Mouse (Mus musculus) large intestine, adult 2 months (tissue): ENCODE results near the gene Cyp2g1. TPM values are rescaled to one million over a fixed set of nuclear protein-coding genes. Genes with fewer than 3 reads are reported as not detected.
"Not testable (repeated sequence)": the region's sequence is repeated elsewhere in the genome, so short reads cannot be mapped to it uniquely, and the experiment has no call there.

Source experiments
- DNase-seq: peaks from one replicate; pipeline ENCODE4 v3.0.0-alpha.2; 2012; ENCODE audit warnings: low read depth, low spot score
- WGBS: fragments of 180-500 bp; shearing (Covaris S2); methylation state at CpG from one replicate; pipeline ENCODE4 v1.1.7; 2018; 5-methylcytosine and 5-hydroxymethylcytosine counted together
- polyA plus RNA-seq: library from polyadenylated mRNA; depleted of rRNA; stranded (reverse); fragments of >200 nt; gene quantifications from 2 replicates; pipeline ENCODE4 v1.2.3, GENCODE M21; 2012; rRNA removed

The Cyp2g1 gene
- polyA plus RNA-seq, result not detected in 2 replicates

- DNase-seq, result no peak
- 87% methylated on average over 2 of the region's 2 CpGs for WGBS
These were observed at the start of gene Cyp2g1 for GRCm38 (mm10) chr7:26808592-26808991. Gene Cyp2g1 (plus strand): TSS chr7:26808892.

DNA sequence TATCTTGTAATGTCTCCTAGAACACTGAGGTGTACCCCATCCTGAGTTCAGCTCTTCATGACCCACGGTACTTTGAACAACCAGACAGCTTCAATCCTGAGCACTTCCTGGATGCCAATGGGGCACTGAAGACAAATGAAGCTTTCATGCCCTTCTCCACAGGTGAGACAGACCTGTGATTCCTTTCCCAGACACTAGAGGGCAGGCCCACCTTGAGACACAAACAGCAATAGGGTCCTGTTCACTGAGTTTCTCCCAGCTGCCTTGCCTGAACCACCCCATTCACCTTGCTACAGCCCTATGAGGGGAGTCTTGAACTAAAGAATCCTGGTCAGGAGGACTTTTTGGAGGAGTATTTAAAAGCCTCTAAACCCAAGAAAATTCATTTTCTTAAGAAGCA lies 41.6 kb upstream of the Cyp2g1 start:
- WGBS, result 23% methylated on average over 1 of the region's 1 CpGs
- no peak for DNase-seq

- DNase-seq, result no peak
- WGBS, result 80% methylated on average over 9 of the region's 9 CpGs
These were observed 38.7 kb upstream of the Cyp2g1 start for GRCm38 (mm10) chr7:26769881-26770470.

- DNase-seq, result peak; percentile 58
- 33% methylated on average over 3 of the region's 3 CpGs for WGBS
These were observed 35.7 kb upstream of the Cyp2g1 start for GRCm38 (mm10) chr7:26772866-26773586.

DNA sequence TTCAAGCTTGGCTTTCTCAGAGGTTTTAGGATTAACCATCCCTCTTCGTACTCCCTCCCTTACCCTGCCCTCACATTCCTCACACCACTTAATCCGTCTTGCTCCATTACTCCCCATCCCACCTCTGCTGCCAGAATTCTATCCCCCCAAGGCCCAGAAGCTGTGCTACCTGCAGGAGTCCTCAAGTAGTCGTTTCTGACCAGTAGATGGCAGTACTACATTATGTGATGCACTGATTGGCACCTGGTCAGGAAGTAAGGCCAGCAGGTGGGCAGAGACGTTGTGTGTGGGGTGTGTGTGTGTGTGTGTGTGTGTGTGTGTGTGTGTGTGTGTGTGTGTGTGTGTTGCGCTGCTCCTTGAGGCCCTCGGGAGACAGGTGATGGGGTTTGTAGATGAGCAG lies 32.8 kb upstream of the Cyp2g1 start:
- 25% methylated on average over 6 of the region's 6 CpGs for WGBS
- no peak for DNase-seq

- no peak for DNase-seq
- WGBS, result 25% methylated on average over 2 of the region's 2 CpGs
These were observed 30.9 kb upstream of the Cyp2g1 start for GRCm38 (mm10) chr7:26777806-26778205.

DNA sequence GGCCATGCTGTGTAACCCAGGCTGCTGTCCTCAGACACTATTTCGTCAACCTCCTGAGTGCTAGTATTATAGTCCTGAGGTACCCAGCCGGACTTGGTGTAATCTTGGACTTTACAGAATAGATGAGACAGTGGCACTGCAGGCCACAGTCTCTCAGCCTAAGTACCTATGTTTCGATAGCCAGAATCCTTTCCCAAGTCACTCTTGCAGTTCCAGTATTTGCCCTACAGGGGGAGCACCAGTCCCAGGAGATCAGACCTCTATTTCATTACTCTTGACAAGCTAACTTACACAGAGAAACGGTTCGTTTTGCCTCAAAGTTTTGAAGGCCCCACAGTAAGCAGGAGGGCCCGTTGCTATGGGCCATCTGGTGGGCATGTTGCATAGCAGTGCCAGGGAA lies 30.2 kb upstream of the Cyp2g1 start:
- WGBS, result 24% methylated on average over 6 of the region's 6 CpGs
- DNase-seq, result peak; percentile 50

- 73% methylated on average over 5 of the region's 5 CpGs for WGBS
- no peak for DNase-seq
These were observed 28.8 kb upstream of the Cyp2g1 start for GRCm38 (mm10) chr7:26779799-26780416.

DNA sequence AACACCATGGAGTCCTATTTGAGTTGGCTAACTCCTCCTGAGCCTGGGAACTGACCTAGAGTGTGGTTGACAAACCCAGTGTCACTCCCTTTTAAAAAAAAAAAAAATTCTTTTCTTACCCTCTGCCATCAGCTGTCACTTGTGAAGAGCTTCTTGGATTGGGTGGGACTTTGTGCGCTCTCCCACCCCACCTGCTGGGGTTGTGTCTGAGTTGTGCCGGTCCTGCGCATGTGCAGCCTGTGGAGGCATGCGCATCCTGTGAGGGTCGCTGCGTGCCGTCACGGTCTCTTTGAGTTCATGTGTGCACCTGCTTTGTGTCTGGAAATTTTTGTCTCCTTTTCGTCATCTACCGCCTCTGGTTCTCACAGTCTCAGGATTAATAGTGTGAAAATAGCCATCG lies 28.2 kb upstream of the Cyp2g1 start:
- DNase-seq, result no peak
- WGBS, result 43% methylated on average over 11 of the region's 11 CpGs

- DNase-seq, result no peak
- WGBS, result 25% methylated on average over 8 of the region's 8 CpGs
These were observed 27.5 kb upstream of the Cyp2g1 start for GRCm38 (mm10) chr7:26780998-26781766.

DNA sequence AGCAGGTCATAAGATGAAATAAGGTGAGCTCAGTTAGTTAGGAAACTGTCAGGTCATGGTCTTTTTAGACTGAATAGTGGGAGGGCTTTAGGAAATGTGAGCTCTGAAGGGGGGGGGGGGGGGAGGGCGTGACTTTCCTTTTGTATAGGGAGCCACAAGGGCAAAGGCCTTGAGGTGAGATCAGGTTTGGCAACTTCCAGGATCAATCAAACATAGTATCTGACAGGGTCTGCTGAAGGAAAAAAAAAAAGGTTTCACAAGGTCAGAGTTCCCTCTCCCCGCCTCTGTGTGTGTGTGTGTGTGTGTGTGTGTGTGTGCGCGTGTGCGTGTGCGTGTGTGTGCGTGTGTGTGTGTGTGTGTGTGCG lies 26.9 kb upstream of the Cyp2g1 start:
- WGBS, result 2% methylated on average over 7 of the region's 8 CpGs
- DNase-seq, result no peak

DNA sequence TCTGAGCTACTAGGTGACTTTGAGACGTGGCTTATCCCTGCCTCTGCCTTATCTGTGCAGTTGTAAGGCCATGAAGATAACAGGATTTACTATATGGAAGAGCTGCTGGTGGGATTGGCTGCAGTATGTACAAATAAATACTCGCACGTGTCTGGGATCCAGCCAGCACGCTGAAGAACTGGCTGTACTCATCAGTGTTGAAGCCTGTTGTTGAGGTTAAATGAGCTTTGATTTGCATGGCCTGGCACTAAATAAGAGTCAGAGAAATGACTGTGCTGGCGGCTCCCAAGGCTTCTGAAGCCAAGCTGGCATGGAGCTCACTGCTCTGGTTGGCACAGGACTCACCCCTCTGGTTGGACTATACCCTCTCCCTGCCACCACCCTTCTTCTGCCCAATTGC lies 25.5 kb upstream of the Cyp2g1 start:
- WGBS, result 22% methylated on average over 5 of the region's 5 CpGs

DNA sequence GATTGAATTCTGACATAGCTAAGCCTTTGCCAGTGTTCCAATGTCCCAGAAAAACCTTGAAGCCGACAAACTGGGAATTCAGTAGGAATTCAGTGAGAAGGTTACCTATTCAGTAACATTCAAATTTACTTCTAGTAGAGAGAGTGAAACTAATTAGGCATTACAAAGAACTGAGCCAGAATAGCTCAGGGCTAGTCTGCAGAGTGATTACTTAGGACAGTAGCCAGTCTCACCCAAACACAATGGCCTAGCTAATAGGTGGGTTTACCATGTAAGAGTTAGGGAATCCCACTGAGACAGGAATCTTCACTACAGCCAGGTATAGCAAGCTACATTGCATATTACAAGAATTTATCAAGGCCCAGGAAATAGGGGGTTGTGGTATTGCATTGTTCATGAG lies 22.7 kb upstream of the Cyp2g1 start:
- 68% methylated on average over 1 of the region's 1 CpGs for WGBS

More for the DNA sequence above, 25.5 kb upstream of the Cyp2g1 start:
- DNase-seq, result no peak

GRCm38 (mm10) chr7:26789984-26790383 lies 18.7 kb upstream of the Cyp2g1 start:
- no peak for DNase-seq
- 47% methylated on average over 6 of the region's 6 CpGs for WGBS

More for the DNA sequence above, 22.7 kb upstream of the Cyp2g1 start:
- not testable (repeated sequence) for DNase-seq

GRCm38 (mm10) chr7:26800104-26800503 lies 8.6 kb upstream of the Cyp2g1 start:
- no peak for DNase-seq

- 88% methylated on average over 1 of the region's 1 CpGs for WGBS
- DNase-seq, result no peak
These were observed 7.7 kb upstream of the Cyp2g1 start for GRCm38 (mm10) chr7:26800996-26801395.

GRCm38 (mm10) chr7:26831556-26832292 lies 23.0 kb downstream of the Cyp2g1 start:
- 59% methylated on average over 9 of the region's 9 CpGs for whole genome bisulfite sequencing
- DNase-seq, result not testable (repeated sequence)

- 72% methylated on average over 7 of the region's 7 CpGs for WGBS
- DNase-seq, result not testable (repeated sequence)
These were observed 24.0 kb downstream of the Cyp2g1 start for GRCm38 (mm10) chr7:26832668-26833067.

DNA sequence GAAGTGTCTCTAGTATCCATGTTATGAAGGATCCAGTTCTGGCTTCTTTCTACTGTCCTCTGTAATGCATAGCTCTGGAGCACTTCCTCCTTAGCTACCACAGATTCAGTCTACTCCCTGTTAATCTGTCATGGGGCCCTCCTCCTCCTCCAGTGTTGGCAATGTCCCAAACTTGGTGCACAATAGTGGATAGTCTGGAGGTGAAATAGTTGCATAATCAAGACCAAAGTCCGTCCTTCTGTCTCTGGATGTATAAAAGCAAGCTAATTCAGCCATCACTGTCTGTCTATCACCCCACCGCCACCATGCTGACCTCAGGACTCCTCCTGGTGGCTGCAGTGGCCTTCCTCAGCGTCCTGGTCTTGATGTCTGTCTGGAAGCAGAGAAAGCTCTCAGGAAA lies 26.4 kb downstream of the Cyp2g1 start, which contains the start of gene Cyp2a5:
TSS of gene Cyp2a5 (plus strand) at position 247 of the 400 bp plus-strand sequence.
- DNase-seq, result not testable (repeated sequence)
- WGBS, result 52% methylated on average over 3 of the region's 3 CpGs
